Mouse (Mus musculus): ENCODE results near the gene 4931406P16Rik. TPM values are rescaled to one million over a fixed set of nuclear protein-coding genes. Genes with fewer than 3 reads are reported as not detected.

Gene 4931406P16Rik
- polyA plus RNA-seq, 1 experiment from 2014 or later: 26.9 TPM

- Histone ChIP-seq H3K4me3 (replicated peaks) (no peak overlapping the region), H3K4me2 (replicated peaks) (no peak overlapping the region), H3K9me3 (no peaks in the 10 kb centered on the region), H3K27ac (no peak overlapping the region), H3K36me3 (0 out of 2 replicates have a peak, but pooled peaks cover under 1% of the 10 kb centered on the region), H3K4me1 (replicated peaks) (no peaks in the 10 kb centered on the region; the same call in 1 of the 2 replicates), H3K9ac (replicated peaks) (no peak overlapping the region), H3K27me3 (no peaks in the 10 kb centered on the region)
- no peak for ATAC-seq
- 77% methylated on average over 1 of the region's 1 CpGs for WGBS
Observed at GRCm38 (mm10) chr7:34268463-34268862, 44.9 kb downstream of the 4931406P16Rik start.

GRCm38 (mm10) chr7:34266421-34266820 is 46.9 kb downstream of the 4931406P16Rik start:
- Histone ChIP-seq H3K36me3 (peaks cover 19% of the 10 kb centered on the region), H3K9me3 (no peaks in the 10 kb centered on the region), H3K4me3 (replicated peaks) (no peak overlapping the region), H3K27me3 (no peaks in the 10 kb centered on the region), H3K27ac (no peak overlapping the region), H3K9ac (replicated peaks) (no peak overlapping the region), H3K4me1 (replicated peaks) (no peaks in the 10 kb centered on the region; the same call in 1 of the 2 replicates), H3K4me2 (replicated peaks) (no peak overlapping the region)
- ATAC-seq: no peak

- 68% methylated on average over 5 of the region's 5 CpGs for WGBS
- Histone ChIP-seq H3K9ac (replicated peaks) (no peak overlapping the region), H3K4me3 (replicated peaks) (no peak overlapping the region), H3K9me3 (no peaks in the 10 kb centered on the region), H3K4me1 (replicated peaks) (no peaks in the 10 kb centered on the region; the same call in 1 of the 2 replicates), H3K27me3 (no peaks in the 10 kb centered on the region), H3K4me2 (replicated peaks) (no peak overlapping the region), H3K36me3 (peaks cover 20% of the 10 kb centered on the region), H3K27ac (no peak overlapping the region)
- no peak for ATAC-seq
Observed at GRCm38 (mm10) chr7:34265876-34266346, 47.4 kb downstream of the 4931406P16Rik start.

GRCm38 (mm10) chr7:34263437-34263836 is 49.9 kb downstream of the 4931406P16Rik start:
- 90% methylated on average over 5 of the region's 5 CpGs for WGBS
- Histone ChIP-seq H3K4me2 (replicated peaks) (no peak overlapping the region), H3K36me3 (peaks cover 25% of the 10 kb centered on the region), H3K27me3 (no peaks in the 10 kb centered on the region), H3K9ac (replicated peaks) (no peak overlapping the region), H3K4me3 (replicated peaks) (no peak overlapping the region), H3K27ac (no peak overlapping the region), H3K4me1 (replicated peaks) (no peaks in the 10 kb centered on the region), H3K9me3 (no peaks in the 10 kb centered on the region)
- ATAC-seq: no peak

- no peak overlapping the region for H3K27ac ChIP-seq
- H3K4me2 ChIP-seq (replicated peaks): no peak overlapping the region
- H3K4me3 ChIP-seq (replicated peaks): no peak overlapping the region
- no peaks in the 10 kb centered on the region for H3K27me3 ChIP-seq
- H3K9me3 ChIP-seq: no peaks in the 10 kb centered on the region
- no peak overlapping the region for H3K9ac ChIP-seq (replicated peaks)
- no peaks in the 10 kb centered on the region for H3K4me1 ChIP-seq (replicated peaks)
- no peak for ATAC-seq
- 97% methylated on average over 1 of the region's 1 CpGs for WGBS
- peaks cover 55% of the 10 kb centered on the region for H3K36me3 ChIP-seq
Observed at GRCm38 (mm10) chr7:34258407-34258806, 54.9 kb downstream of the 4931406P16Rik start.

- Histone ChIP-seq H3K27ac (no peak overlapping the region), H3K9ac (replicated peaks) (no peak overlapping the region), H3K4me3 (replicated peaks) (no peak overlapping the region), H3K4me2 (replicated peaks) (no peak overlapping the region), H3K27me3 (no peaks in the 10 kb centered on the region), H3K36me3 (peaks cover 54% of the 10 kb centered on the region), H3K9me3 (no peaks in the 10 kb centered on the region), H3K4me1 (replicated peaks) (no peaks in the 10 kb centered on the region)
- ATAC-seq: no peak
- 88% methylated on average over 9 of the region's 9 CpGs for WGBS
Observed at GRCm38 (mm10) chr7:34257279-34257678, 56.1 kb downstream of the 4931406P16Rik start.

- 0 out of 2 replicates have a peak overlapping the region, but pooled peaks have one; percentile 2 for H3K27ac ChIP-seq
- no peaks in the 10 kb centered on the region for H3K27me3 ChIP-seq
- H3K4me2 ChIP-seq (replicated peaks): no peak overlapping the region
- WGBS: 100% methylated on average over 1 of the region's 1 CpGs
- no peak overlapping the region for H3K9ac ChIP-seq (replicated peaks)
- H3K36me3 ChIP-seq: peaks cover 44% of the 10 kb centered on the region
- ATAC-seq: no peak
- H3K4me1 ChIP-seq (replicated peaks): no peaks in the 10 kb centered on the region
- H3K9me3 ChIP-seq: no peaks in the 10 kb centered on the region
- no peak overlapping the region for H3K4me3 ChIP-seq (replicated peaks)
Observed at GRCm38 (mm10) chr7:34255916-34256315, 57.4 kb downstream of the 4931406P16Rik start.

GRCm38 (mm10) chr7:34255137-34255536 is 58.2 kb downstream of the 4931406P16Rik start:
- Histone ChIP-seq H3K36me3 (peaks cover 48% of the 10 kb centered on the region), H3K9me3 (no peaks in the 10 kb centered on the region), H3K9ac (replicated peaks) (no peak overlapping the region), H3K27ac (no peak overlapping the region), H3K4me2 (replicated peaks) (no peak overlapping the region), H3K4me3 (replicated peaks) (no peak overlapping the region), H3K4me1 (replicated peaks) (no peaks in the 10 kb centered on the region), H3K27me3 (no peaks in the 10 kb centered on the region)
- WGBS: 82% methylated on average over 3 of the region's 3 CpGs
- ATAC-seq: no peak

- 91% methylated on average over 2 of the region's 2 CpGs for WGBS
- Histone ChIP-seq H3K27ac (peak overlapping the region; percentile 35; the same call in 1 of the 2 replicates), H3K36me3 (peaks cover 65% of the 10 kb centered on the region), H3K4me1 (replicated peaks) (no peaks in the 10 kb centered on the region), H3K4me3 (replicated peaks) (no peak overlapping the region), H3K9me3 (no peaks in the 10 kb centered on the region), H3K27me3 (no peaks in the 10 kb centered on the region), H3K4me2 (replicated peaks) (no peak overlapping the region), H3K9ac (replicated peaks) (no peak overlapping the region)
- peak; percentile 45; the same call in 1 of the 2 replicates for ATAC-seq
Observed at GRCm38 (mm10) chr7:34252030-34252429, 61.3 kb downstream of the 4931406P16Rik start.

- Histone ChIP-seq H3K36me3 (peaks cover 64% of the 10 kb centered on the region), H3K27ac (no peak within 1 kb of the TSS)
Observed at GRCm38 (mm10) chr7:34250738-34251137, 62.6 kb downstream of the 4931406P16Rik start, which contains the start of gene Gm6096. TSS of gene Gm6096 (plus strand) at chr7:34251038.

GRCm38 (mm10) chr7:34246870-34247499 is 66.4 kb downstream of the 4931406P16Rik start:
- H3K9ac ChIP-seq (replicated peaks): no peak overlapping the region
- no peak overlapping the region for H3K4me2 ChIP-seq (replicated peaks)
- no peak for ATAC-seq
- no peak overlapping the region for H3K4me3 ChIP-seq (replicated peaks)
- H3K27me3 ChIP-seq: no peaks in the 10 kb centered on the region
- 87% methylated on average over 3 of the region's 3 CpGs for WGBS
- H3K27ac ChIP-seq: no peak overlapping the region
- peaks cover 74% of the 10 kb centered on the region for H3K36me3 ChIP-seq
- H3K4me1 ChIP-seq (replicated peaks): no peaks in the 10 kb centered on the region
- H3K9me3 ChIP-seq: no peaks in the 10 kb centered on the region

More at GRCm38 (mm10) chr7:34250738-34251137, 62.6 kb downstream of the 4931406P16Rik start, which contains the start of gene Gm6096:
- H3K27me3 ChIP-seq: no peaks in the 10 kb centered on the region
- H3K4me2 ChIP-seq (replicated peaks): no peak within 1 kb of the TSS
- H3K9ac ChIP-seq (replicated peaks): no peak within 1 kb of the TSS
- 93% methylated on average over 7 of the region's 7 CpGs for WGBS
- no peaks in the 10 kb centered on the region for H3K9me3 ChIP-seq
- ATAC-seq: no peak
- H3K4me1 ChIP-seq (replicated peaks): no peaks in the 10 kb centered on the region
- no peak within 1 kb of the TSS for H3K4me3 ChIP-seq (replicated peaks)

- H3K9me3 ChIP-seq: no peaks in the 10 kb centered on the region
- H3K27ac ChIP-seq: no peak overlapping the region
- 94% methylated on average over 11 of the region's 11 CpGs for WGBS
- no peaks in the 10 kb centered on the region for H3K27me3 ChIP-seq
- H3K9ac ChIP-seq (replicated peaks): no peak overlapping the region
- peaks cover 81% of the 10 kb centered on the region for H3K36me3 ChIP-seq
- no peak overlapping the region for H3K4me2 ChIP-seq (replicated peaks)
- ATAC-seq: no peak
- no peak overlapping the region for H3K4me3 ChIP-seq (replicated peaks)
- no peaks in the 10 kb centered on the region for H3K4me1 ChIP-seq (replicated peaks)
Observed at GRCm38 (mm10) chr7:34242176-34242575, 71.2 kb downstream of the 4931406P16Rik start.
